Mouse (Mus musculus) lung, adult 2 months (tissue): ENCODE data around the gene Zbtb17. TPM values are rescaled to one million over a fixed set of nuclear protein-coding genes. Genes with fewer than 3 reads are reported as not detected.

Experiments used
- DNase-seq: peaks from one replicate; pipeline ENCODE4 v3.0.0; 2022
- H3K4me1 ChIP-seq: fragments of 200-500 bp; 2 replicates; pipeline ENCODE4 v1.6.1; 2011; ENCODE audit warnings: low read length; ENCODE audit not compliant: control insufficient read depth, insufficient read depth
- H3K4me3 ChIP-seq: fragments of 200-500 bp; replicated peaks from 2 replicates; pipeline ENCODE3; 2011; ENCODE audit warnings: low read depth, mild to moderate bottlenecking, control low read depth, low read length; ENCODE audit errors: extremely low read depth
- CTCF ChIP-seq: fragments of 200-500 bp; IDR thresholded peaks from 2 replicates; pipeline ENCODE4 v1.5.1; 2011; ENCODE audit warnings: mild to moderate bottlenecking, low read length, control low read depth; ENCODE audit not compliant: insufficient read depth
- POLR2A ChIP-seq: fragments of 200-500 bp; IDR thresholded peaks from 2 replicates; pipeline ENCODE4 v1.6.1; 2011; ENCODE audit warnings: low read depth, mild to moderate bottlenecking, control low read depth, low read length, borderline replicate concordance; ENCODE audit errors: extremely low read depth
- WGBS: fragments of 180-500 bp; shearing (Covaris S2); methylation state at CpG from one replicate; pipeline ENCODE4 v1.1.7; 2018; 5-methylcytosine and 5-hydroxymethylcytosine counted together
- polyA plus RNA-seq: library from polyadenylated mRNA; depleted of rRNA; stranded (reverse); fragments of >200 nt; gene quantifications from 2 replicates; pipeline ENCODE4 v1.2.3, GENCODE M21; 2012

Gene Zbtb17
- polyA plus RNA-seq, 1 experiment, result 38.6 TPM

GRCm38 (mm10) chr4:141466289-141466795, 21.9 kb downstream of the Zbtb17 start:
- no peak overlapping the region for H3K4me3 ChIP-seq
- no peaks in the 10 kb centered on the region for H3K4me1 ChIP-seq
- no peak for TF ChIP-seq CTCF
- TF ChIP-seq POLR2A, result no peak
- 88% methylated on average over 16 of the region's 16 CpGs for WGBS
- no peak for DNase-seq

- TF ChIP-seq POLR2A (no peak), CTCF (no peak)
Observed at GRCm38 (mm10) chr4:141466844-141467580, 22.6 kb downstream of the Zbtb17 start.

GRCm38 (mm10) chr4:141467581-141467927, 23.1 kb downstream of the Zbtb17 start:
- TF ChIP-seq CTCF, result no peak
- TF ChIP-seq POLR2A, result no peak
- WGBS, result 72% methylated on average over 6 of the region's 6 CpGs
- no peak for DNase-seq
- Histone ChIP-seq H3K4me3 (no peak overlapping the region), H3K4me1 (no peaks in the 10 kb centered on the region)

More at GRCm38 (mm10) chr4:141466844-141467580, 22.6 kb downstream of the Zbtb17 start:
- no peak for DNase-seq
- Histone ChIP-seq H3K4me3 (no peak overlapping the region), H3K4me1 (no peaks in the 10 kb centered on the region)
- WGBS, result 82% methylated on average over 15 of the region's 15 CpGs

- no peak for TF ChIP-seq POLR2A
- no peak for TF ChIP-seq CTCF
- Histone ChIP-seq H3K4me3 (no peak overlapping the region), H3K4me1 (no peaks in the 10 kb centered on the region)
- no peak for DNase-seq
- 34% methylated on average over 10 of the region's 10 CpGs for WGBS
Observed at GRCm38 (mm10) chr4:141468576-141468975, 24.1 kb downstream of the Zbtb17 start.

GRCm38 (mm10) chr4:141469343-141469742, 24.9 kb downstream of the Zbtb17 start:
- Histone ChIP-seq H3K4me1 (no peaks in the 10 kb centered on the region), H3K4me3 (no peak overlapping the region)
- DNase-seq, result no peak
- no peak for TF ChIP-seq CTCF
- TF ChIP-seq POLR2A, result no peak
- WGBS, result 86% methylated on average over 9 of the region's 9 CpGs

GRCm38 (mm10) chr4:141471491-141471890, 27.0 kb downstream of the Zbtb17 start:
- WGBS, result 98% methylated on average over 16 of the region's 16 CpGs
- TF ChIP-seq POLR2A (no peak), CTCF (no peak)
- Histone ChIP-seq H3K4me1 (no peaks in the 10 kb centered on the region), H3K4me3 (no peak overlapping the region)
- no peak for DNase-seq

GRCm38 (mm10) chr4:141472641-141473321, 28.3 kb downstream of the Zbtb17 start:
- H3K4me3 ChIP-seq, result no peak overlapping the region
- no peak for DNase-seq
- H3K4me1 ChIP-seq, result no peaks in the 10 kb centered on the region
- 87% methylated on average over 32 of the region's 32 CpGs for WGBS
- TF ChIP-seq POLR2A (no peak), CTCF (no peak)

GRCm38 (mm10) chr4:141474431-141474830, 30.0 kb downstream of the Zbtb17 start:
- TF ChIP-seq CTCF (no peak), POLR2A (no peak)
- Histone ChIP-seq H3K4me3 (no peak overlapping the region), H3K4me1 (no peaks in the 10 kb centered on the region)
- WGBS, result 67% methylated on average over 19 of the region's 19 CpGs
- no peak for DNase-seq

GRCm38 (mm10) chr4:141477681-141478102, 33.2 kb downstream of the Zbtb17 start:
- no peak for TF ChIP-seq POLR2A
- TF ChIP-seq CTCF, result no peak
- no peak overlapping the region for H3K4me3 ChIP-seq
- DNase-seq, result no peak
- WGBS, result 66% methylated on average over 16 of the region's 16 CpGs
- H3K4me1 ChIP-seq, result no peaks in the 10 kb centered on the region
